Mouse (Mus musculus) bone marrow, adult 2 months (tissue): ENCODE measurements at regions not wholly inside any gene's neighbourhood (a gene's known extent, or its start where the extent isn't known, plus 50 kb on each side); places are given as distances from the start of the nearest gene placed in this dataset.

ENCODE experiments used
- H3K27ac ChIP-seq: fragments of 200-500 bp; 2 replicates; pipeline ENCODE4 v1.5.1; 2012; ENCODE audit warnings: low read depth, mild to moderate bottlenecking, control low read depth, inconsistent platforms, low read length; ENCODE audit not compliant: control insufficient read depth, poor library complexity, insufficient read depth
- H3K4me1 ChIP-seq: fragments of 200-500 bp; 2 replicates; pipeline ENCODE4 v1.6.1; 2011; ENCODE audit warnings: low read length; ENCODE audit not compliant: control insufficient read depth, insufficient read depth
- H3K4me3 ChIP-seq: fragments of 200-500 bp; replicated peaks from 2 replicates; pipeline ENCODE3; 2011; ENCODE audit warnings: mild to moderate bottlenecking, low read depth, low read length, control low read depth; ENCODE audit not compliant: control insufficient read depth
- CTCF ChIP-seq: fragments of 200-500 bp; IDR thresholded peaks from 2 replicates; pipeline ENCODE4 v1.5.1; 2011; ENCODE audit warnings: low read length, control low read depth; ENCODE audit not compliant: control insufficient read depth, insufficient read depth
- POLR2A ChIP-seq: fragments of 200-500 bp; IDR thresholded peaks from 2 replicates; pipeline ENCODE4 v1.6.1; 2011; ENCODE audit warnings: low read depth, mild to moderate bottlenecking, control low read depth, low read length, borderline replicate concordance; ENCODE audit not compliant: control insufficient read depth
- WGBS: fragments of 180-500 bp; shearing (Covaris S2); methylation state at CpG from one replicate; pipeline ENCODE4 v1.1.7; 2018; 5-methylcytosine and 5-hydroxymethylcytosine counted together

GRCm38 (mm10) chr3:144365894-144366293, 160.9 kb upstream of the Lmo4 start:
- Histone ChIP-seq H3K4me3 (no peak overlapping the region), H3K4me1 (peaks cover 1% of the 10 kb centered on the region; the same call in 1 of the 2 replicates), H3K27ac (no peak overlapping the region)
- 84% methylated on average over 4 of the region's 4 CpGs for WGBS
- TF ChIP-seq POLR2A (no peak), CTCF (no peak)

- H3K27ac ChIP-seq, result no peak overlapping the region
- peaks cover 1% of the 10 kb centered on the region; the same call in 1 of the 2 replicates for H3K4me1 ChIP-seq
- H3K4me3 ChIP-seq, result no peak overlapping the region
- TF ChIP-seq POLR2A (no peak), CTCF (peak; percentile 42; the same call in 1 of the 2 replicates)
- 59% methylated on average over 10 of the region's 10 CpGs for WGBS
Observed at GRCm38 (mm10) chr3:144362472-144362871, 157.5 kb upstream of the Lmo4 start.

- Histone ChIP-seq H3K27ac (no peak overlapping the region), H3K4me1 (peaks cover 1% of the 10 kb centered on the region; the same call in 1 of the 2 replicates), H3K4me3 (no peak overlapping the region)
- 48% methylated on average over 4 of the region's 4 CpGs for WGBS
- TF ChIP-seq CTCF, result no peak
- no peak for TF ChIP-seq POLR2A
Observed at GRCm38 (mm10) chr3:144361203-144361978, 156.4 kb upstream of the Lmo4 start.

- TF ChIP-seq CTCF, result no peak
- TF ChIP-seq POLR2A, result no peak
- Histone ChIP-seq H3K4me3 (no peak overlapping the region), H3K27ac (no peak overlapping the region), H3K4me1 (no peaks in the 10 kb centered on the region; the same call in 1 of the 2 replicates)
- 64% methylated on average over 11 of the region's 11 CpGs for WGBS
Observed at GRCm38 (mm10) chr3:144356948-144357295, 151.9 kb upstream of the Lmo4 start.

- Histone ChIP-seq H3K27ac (no peak overlapping the region), H3K4me3 (no peak overlapping the region), H3K4me1 (no peaks in the 10 kb centered on the region; the same call in 1 of the 2 replicates)
- TF ChIP-seq CTCF (no peak), POLR2A (no peak)
- 29% methylated on average over 17 of the region's 17 CpGs for WGBS
Observed at GRCm38 (mm10) chr3:144356103-144356947, 151.3 kb upstream of the Lmo4 start.

- TF ChIP-seq CTCF, result no peak
- no peak for TF ChIP-seq POLR2A
- H3K4me1 ChIP-seq, result no peaks in the 10 kb centered on the region
- WGBS, result 33% methylated on average over 4 of the region's 4 CpGs
- H3K27ac ChIP-seq, result no peak overlapping the region
- H3K4me3 ChIP-seq, result no peak overlapping the region
Observed at GRCm38 (mm10) chr3:144352559-144352958, 147.5 kb upstream of the Lmo4 start.

GRCm38 (mm10) chr3:144348431-144348830, 143.4 kb upstream of the Lmo4 start:
- 73% methylated on average over 9 of the region's 9 CpGs for WGBS

GRCm38 (mm10) chr3:144335237-144335636, 130.2 kb upstream of the Lmo4 start:
- Histone ChIP-seq H3K4me3 (no peak overlapping the region), H3K4me1 (no peaks in the 10 kb centered on the region), H3K27ac (no peak overlapping the region)
- whole genome bisulfite sequencing, result 75% methylated on average over 3 of the region's 3 CpGs
- TF ChIP-seq POLR2A (no peak), CTCF (no peak)

More at GRCm38 (mm10) chr3:144348431-144348830, 143.4 kb upstream of the Lmo4 start:
- H3K4me1 ChIP-seq, result no peaks in the 10 kb centered on the region
- TF ChIP-seq POLR2A, result no peak
- no peak for TF ChIP-seq CTCF
- H3K27ac ChIP-seq, result no peak overlapping the region
- H3K4me3 ChIP-seq, result no peak overlapping the region

- TF ChIP-seq POLR2A (no peak), CTCF (no peak)
- no peak overlapping the region for H3K4me3 ChIP-seq
- no peaks in the 10 kb centered on the region for H3K4me1 ChIP-seq
- 72% methylated on average over 5 of the region's 5 CpGs for WGBS
- no peak overlapping the region for H3K27ac ChIP-seq
Observed at GRCm38 (mm10) chr3:144334201-144334600, 129.2 kb upstream of the Lmo4 start.
